Mouse (Mus musculus) testis, adult 2 months (tissue): Measurements from ENCODE around the gene Plscr2.

Experiments
- CTCF ChIP-seq: fragments of 200-500 bp; IDR thresholded peaks from 2 replicates; pipeline ENCODE4 v1.5.1; 2012; ENCODE audit warnings: low read depth, mild to moderate bottlenecking, inconsistent platforms, low read length, moderate library complexity; ENCODE audit not compliant: control insufficient read depth, insufficient read depth, insufficient replicate concordance
- POLR2A ChIP-seq: fragments of 200-500 bp; IDR thresholded peaks from 2 replicates; pipeline ENCODE4 v1.6.1; 2012; ENCODE audit warnings: low read depth, mild to moderate bottlenecking, inconsistent platforms, low read length, moderate library complexity; ENCODE audit not compliant: control insufficient read depth

GRCm38 (mm10) chr9:92273956-92274762, 1.2 kb upstream of the Plscr2 start:
- TF ChIP-seq CTCF (no peak), POLR2A (no peak)
